Comparison of ENCODE assay signal across 14 mouse cellular contexts in genomic region chr2:144215601-144216000, GRCm38 (mm10). TPM values are rescaled to one million over a fixed set of nuclear protein-coding genes. Genes with fewer than 3 reads are reported as not detected.
DNase-seq lines count a peak whose midpoint lies in the region; ATAC-seq and TF ChIP-seq lines count a peak whose summit lies in the region.
"Had no signal": no experiment of that assay in that cellular context is flagged by ENCODE, and none has a peak within 500 bp of the region (broad histone marks: within the 10 kb centered on the region; RNA-seq: fewer than 3 reads in every experiment).

No protein-coding gene starts in this region.

- H3K9ac ChIP-seq in heart, embryonic 13.5 days = peak overlapping the region; percentile 33; the same call in 1 of the 2 replicates
- peak overlapping the region; percentile 10; the same call in 1 of the 2 replicates for H3K9ac ChIP-seq in forebrain, embryonic 15.5 days (replicated peaks)
- no peak overlapping the region for H3K9ac ChIP-seq in midbrain, embryonic 14.5 days (replicated peaks; ENCODE audit: low read length)
- H3K9ac ChIP-seq in liver, postnatal 0 days (replicated peaks) = no peak overlapping the region
- H3K9ac ChIP-seq: liver, embryonic 13.5 days had no signal

- ATAC-seq in heart, embryonic 13.5 days (ENCODE audit: extremely low read depth, insufficient number of reproducible peaks, low FRiP score, low TSS enrichment) = no peak
- ATAC-seq in forebrain, embryonic 15.5 days (replicated peaks) = no peak
- no peak; the same call in 1 of the 2 replicates for ATAC-seq in midbrain, embryonic 14.5 days (ENCODE audit: low FRiP score, low TSS enrichment)
- ATAC-seq in liver, postnatal 0 days = no peak

- H3K36me3 ChIP-seq in heart, embryonic 13.5 days = no peaks in the 10 kb centered on the region
- no peaks in the 10 kb centered on the region for H3K36me3 ChIP-seq in embryonic facial prominence, embryonic 10.5 days (replicated peaks)
- H3K36me3 ChIP-seq in forebrain, embryonic 15.5 days = no peaks in the 10 kb centered on the region
- H3K36me3 ChIP-seq in midbrain, embryonic 14.5 days (ENCODE audit: control insufficient read depth, insufficient read depth, low read length) = no peaks in the 10 kb centered on the region
- no peaks in the 10 kb centered on the region for H3K36me3 ChIP-seq in liver, postnatal 0 days (replicated peaks; ENCODE audit: insufficient read depth, low read length)
- H3K36me3 ChIP-seq: G1E; liver, embryonic 13.5 days had no signal

- peak overlapping the region; percentile 6; the same call in 1 of the 2 replicates for H3K4me2 ChIP-seq in heart, embryonic 13.5 days
- H3K4me2 ChIP-seq in forebrain, embryonic 15.5 days (replicated peaks) = no peak overlapping the region
- peak overlapping the region; percentile 27; the same call in 1 of the 2 replicates for H3K4me2 ChIP-seq in midbrain, embryonic 14.5 days (ENCODE audit: low read length)
- no peak overlapping the region for H3K4me2 ChIP-seq in liver, postnatal 0 days (ENCODE audit: low read depth, low read length)
- H3K4me2 ChIP-seq: liver, embryonic 13.5 days had no signal

- H3K9me3 ChIP-seq in heart, embryonic 13.5 days = no peaks in the 10 kb centered on the region; the same call in 1 of the 2 replicates
- no peaks in the 10 kb centered on the region for H3K9me3 ChIP-seq in embryonic facial prominence, embryonic 10.5 days
- no peaks in the 10 kb centered on the region for H3K9me3 ChIP-seq in forebrain, embryonic 15.5 days
- H3K9me3 ChIP-seq in midbrain, embryonic 14.5 days (ENCODE audit: control insufficient read depth, low read length) = no peaks in the 10 kb centered on the region
- no peaks in the 10 kb centered on the region for H3K9me3 ChIP-seq in liver, postnatal 0 days (ENCODE audit: low read length)
- H3K9me3 ChIP-seq: G1E; liver, embryonic 13.5 days had no signal

- H3K27me3 ChIP-seq in heart, embryonic 13.5 days (replicated peaks) = no peaks in the 10 kb centered on the region
- H3K27me3 ChIP-seq in embryonic facial prominence, embryonic 10.5 days (replicated peaks; ENCODE audit: low read depth, poor library complexity, severe bottlenecking) = no peaks in the 10 kb centered on the region
- no peaks in the 10 kb centered on the region for H3K27me3 ChIP-seq in forebrain, embryonic 15.5 days
- no peaks in the 10 kb centered on the region for H3K27me3 ChIP-seq in midbrain, embryonic 14.5 days (ENCODE audit: control insufficient read depth, insufficient read depth, low read length)
- H3K27me3 ChIP-seq in liver, postnatal 0 days (ENCODE audit: insufficient read depth, low read length) = no peaks in the 10 kb centered on the region
- H3K27me3 ChIP-seq: liver, embryonic 13.5 days had no signal

- no peak for TF ChIP-seq CTCF in liver, postnatal 0 days (IDR thresholded peaks at IDR 0.05; ENCODE audit: low read depth)

- no peak overlapping the region for H3K4me3 ChIP-seq in heart, embryonic 13.5 days
- no peak overlapping the region for H3K4me3 ChIP-seq in embryonic facial prominence, embryonic 10.5 days
- H3K4me3 ChIP-seq in forebrain, embryonic 15.5 days = no peak overlapping the region
- H3K4me3 ChIP-seq in midbrain, embryonic 14.5 days (replicated peaks; ENCODE audit: low read depth, low read length) = no peak overlapping the region
- H3K4me3 ChIP-seq in liver, postnatal 0 days (ENCODE audit: low read depth, low read length) = no peak overlapping the region
- H3K4me3 ChIP-seq: layer of hippocampus, adult 2 months; liver, embryonic 13.5 days; myocyte had no signal

- TF ChIP-seq EP300 in liver, postnatal 0 days (IDR thresholded peaks at IDR 0.05; ENCODE audit: low read depth) = no peak

- H3K27ac ChIP-seq in heart, embryonic 13.5 days (replicated peaks) = no peak overlapping the region; the same call in 1 of the 2 replicates
- 0 out of 2 replicates have a peak overlapping the region, but pooled peaks have one; percentile 10 for H3K27ac ChIP-seq in embryonic facial prominence, embryonic 10.5 days (replicated peaks)
- no peak overlapping the region for H3K27ac ChIP-seq in forebrain, embryonic 15.5 days (replicated peaks)
- H3K27ac ChIP-seq in midbrain, embryonic 14.5 days (replicated peaks; ENCODE audit: low read depth, low read length) = no peak overlapping the region
- no peak overlapping the region for H3K27ac ChIP-seq in liver, postnatal 0 days (ENCODE audit: low read depth)
- H3K27ac ChIP-seq: layer of hippocampus, adult 2 months; liver, embryonic 13.5 days had no signal

- peaks cover 11% of the 10 kb centered on the region for H3K4me1 ChIP-seq in heart, embryonic 13.5 days
- peaks cover 17% of the 10 kb centered on the region for H3K4me1 ChIP-seq in embryonic facial prominence, embryonic 10.5 days
- H3K4me1 ChIP-seq in forebrain, embryonic 15.5 days = peaks cover 9% of the 10 kb centered on the region
- H3K4me1 ChIP-seq in midbrain, embryonic 14.5 days (ENCODE audit: control insufficient read depth, insufficient read depth, low read length) = 0 out of 2 replicates have a peak, but pooled peaks cover 3% of the 10 kb centered on the region
- peaks cover 7% of the 10 kb centered on the region for H3K4me1 ChIP-seq in liver, postnatal 0 days (ENCODE audit: insufficient read depth)

- intact Hi-C loops in heart, postnatal 25 days (cut with DNase I) = loop anchor here (5.0 kb wide), 1 partner anchor 233 kb away; no protein-coding TSS in a partner anchor

- no peak for DNase-seq in heart, postnatal 25 days (ENCODE audit: low spot score)
- DNase-seq in embryonic facial prominence, embryonic 10.5 days (ENCODE audit: low spot score) = no peak
- DNase-seq in midbrain, embryonic 14.5 days = peak; percentile 58
- DNase-seq in thymus, adult 18-20 months = no peak
- no peak for DNase-seq in liver, postnatal 0 days
- DNase-seq in layer of hippocampus, postnatal 25 days (ENCODE audit: extremely low spot score in 1 of 2, low spot score in 1 of 2) = no peak
- DNase-seq: cerebellum, adult 18-20 months; liver, embryonic 13.5 days; spleen, adult 18-20 months had no signal

- 63% methylated on average over 9 of the region's 9 CpGs for WGBS in heart, embryonic 13.5 days
- 35% methylated on average over 9 of the region's 9 CpGs for WGBS in embryonic facial prominence, embryonic 10.5 days
- WGBS in forebrain, embryonic 15.5 days = 13% methylated on average over 9 of the region's 9 CpGs
- WGBS in midbrain, embryonic 14.5 days = 15% methylated on average over 9 of the region's 9 CpGs
- 73% methylated on average over 9 of the region's 9 CpGs for WGBS in liver, postnatal 0 days (ENCODE audit: insufficient replicate concordance)

RNA-seq across cellular contexts. Expression of gene Mgme1, which starts 54.9 kb away (rescaled TPM):
- 20.0 and 22.5 TPM in 2 replicates for polyA plus RNA-seq in heart, embryonic 13.5 days (2015; fragmentation: Nextera tagmentation; extraction: Ambion mirVana)
- 10 to 100 TPM; 12.3 to 12.4 TPM for total RNA-seq in heart, postnatal 25 days (2021)
- polyA plus RNA-seq in embryonic facial prominence, embryonic 10.5 days (2016; fragmentation: Nextera tagmentation; extraction: Ambion mirVana) = 23.2 and 25.1 TPM in 2 replicates
- 10.9 and 12.8 TPM in 2 replicates for polyA plus RNA-seq in forebrain, embryonic 15.5 days (2015; fragmentation: Nextera tagmentation; extraction: Ambion mirVana)
- polyA plus RNA-seq in midbrain, embryonic 14.5 days (2014; fragmentation: Nextera tagmentation; extraction: Ambion mirVana) = 7.6 and 11.1 TPM in 2 replicates
- polyA plus RNA-seq in liver, postnatal 0 days (2015; fragmentation: Nextera tagmentation; extraction: Ambion mirVana) = 4.4 and 5.4 TPM in 2 replicates
- 1 to 10 TPM; 4.7 to 5.4 TPM for total RNA-seq in layer of hippocampus, postnatal 25 days (2021)

RNA-seq across cellular contexts. Expression of gene Snx5, which starts 55.1 kb away (rescaled TPM):
- polyA plus RNA-seq in heart, embryonic 13.5 days (2015; fragmentation: Nextera tagmentation; extraction: Ambion mirVana) = 90.9 and 96.3 TPM in 2 replicates
- total RNA-seq in heart, postnatal 25 days (2021) = 10 to 100 TPM; 47.7 to 48.8 TPM
- 128 and 138 TPM in 2 replicates for polyA plus RNA-seq in embryonic facial prominence, embryonic 10.5 days (2016; fragmentation: Nextera tagmentation; extraction: Ambion mirVana)
- polyA plus RNA-seq in forebrain, embryonic 15.5 days (2015; fragmentation: Nextera tagmentation; extraction: Ambion mirVana) = 58.8 and 62.4 TPM in 2 replicates
- polyA plus RNA-seq in midbrain, embryonic 14.5 days (2014; fragmentation: Nextera tagmentation; extraction: Ambion mirVana) = 55.6 and 69.3 TPM in 2 replicates
- polyA plus RNA-seq in liver, postnatal 0 days (2015; fragmentation: Nextera tagmentation; extraction: Ambion mirVana) = 47.9 and 49.2 TPM in 2 replicates
- 10 to 100 TPM; 71.2 to 71.4 TPM for total RNA-seq in layer of hippocampus, postnatal 25 days (2021)

Comparison
In these comparisons a context has a peak if more than half of its experiments do, and no peak if none do; other contexts are left out.
1. H3K4me2 ChIP-seq: peak in heart, embryonic 13.5 days (single experiment) and midbrain, embryonic 14.5 days (single experiment); none in forebrain, embryonic 15.5 days (single experiment) and liver, postnatal 0 days (single experiment).
2. H3K9ac ChIP-seq: peak in heart, embryonic 13.5 days (single experiment) and forebrain, embryonic 15.5 days (single experiment); none in midbrain, embryonic 14.5 days (single experiment) and liver, postnatal 0 days (single experiment).